Mouse (Mus musculus): ENCODE results near the gene Adgrg1. TPM values are rescaled to one million over a fixed set of nuclear protein-coding genes. Genes with fewer than 3 reads are reported as not detected.

The Adgrg1 gene
- total RNA-seq, 1 experiment from 2014 or later, result 35.5 TPM

DNA sequence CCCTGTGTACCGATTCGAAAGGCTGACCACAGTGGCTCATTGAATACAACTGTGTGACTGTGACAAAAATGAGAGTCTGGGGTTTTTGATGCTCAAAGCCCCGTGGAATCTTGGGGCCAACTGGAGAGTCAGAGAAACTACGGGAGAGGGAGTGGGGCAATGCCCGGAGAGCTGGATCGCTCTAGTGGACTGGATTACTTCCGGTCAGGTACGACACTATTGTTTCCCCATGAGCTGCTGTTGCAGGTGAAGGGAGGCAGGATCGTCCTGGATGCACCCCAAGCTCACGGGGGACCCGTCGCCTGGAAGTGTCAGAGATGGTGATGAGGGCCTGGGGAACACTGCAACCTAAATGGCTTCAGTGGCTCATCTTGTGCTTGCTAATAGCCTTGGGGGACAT lies 21.5 kb downstream of the Adgrg1 start:
- DNase-seq, result no peak

DNA sequence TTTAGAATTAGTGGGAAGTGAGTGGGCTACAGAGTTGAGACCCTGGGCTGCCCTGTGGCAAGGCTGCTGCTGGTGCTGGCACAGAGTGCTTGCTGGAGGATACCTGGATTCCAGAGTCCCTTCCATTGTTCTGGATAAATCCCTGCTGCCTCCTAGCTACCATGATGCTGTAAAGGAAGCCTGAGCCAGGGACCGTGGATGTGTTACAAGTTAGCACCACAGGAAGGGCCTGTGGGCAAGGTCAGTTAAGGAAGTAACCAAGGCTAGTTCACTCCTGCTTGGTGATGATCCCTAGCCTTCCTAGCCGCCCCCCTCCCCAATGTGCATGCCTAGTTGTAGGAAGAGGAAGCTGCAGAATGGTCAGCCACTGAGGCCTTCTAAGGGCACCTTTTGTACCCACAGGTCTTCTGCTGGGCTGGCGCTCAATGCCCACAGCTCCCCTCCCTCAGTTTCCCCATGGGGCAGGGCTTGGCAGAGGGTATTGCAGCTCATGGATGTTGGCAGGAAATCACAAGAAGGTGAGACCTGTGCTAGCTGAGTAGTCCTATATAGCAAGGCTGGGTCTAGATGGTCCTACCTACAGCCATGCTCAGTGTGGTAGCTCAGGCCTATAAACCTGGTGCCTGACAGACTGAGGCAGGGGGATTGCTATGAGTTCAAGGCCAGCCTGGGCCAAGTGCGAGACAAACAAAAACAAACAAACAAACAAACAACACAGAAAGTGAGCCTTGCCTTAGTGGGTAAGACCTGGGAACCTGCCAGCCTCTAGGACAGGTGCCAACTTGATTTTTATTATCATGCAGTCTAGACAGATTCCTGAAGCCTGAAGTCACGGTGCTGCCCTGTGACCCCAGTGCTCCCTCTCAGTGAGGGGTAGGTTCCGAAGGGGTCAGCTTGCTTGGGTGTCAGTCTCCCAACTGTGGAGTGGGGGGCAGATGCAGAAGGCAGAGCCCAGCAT lies 22.6 kb downstream of the Adgrg1 start:
- peak; percentile 47 for DNase-seq

DNA sequence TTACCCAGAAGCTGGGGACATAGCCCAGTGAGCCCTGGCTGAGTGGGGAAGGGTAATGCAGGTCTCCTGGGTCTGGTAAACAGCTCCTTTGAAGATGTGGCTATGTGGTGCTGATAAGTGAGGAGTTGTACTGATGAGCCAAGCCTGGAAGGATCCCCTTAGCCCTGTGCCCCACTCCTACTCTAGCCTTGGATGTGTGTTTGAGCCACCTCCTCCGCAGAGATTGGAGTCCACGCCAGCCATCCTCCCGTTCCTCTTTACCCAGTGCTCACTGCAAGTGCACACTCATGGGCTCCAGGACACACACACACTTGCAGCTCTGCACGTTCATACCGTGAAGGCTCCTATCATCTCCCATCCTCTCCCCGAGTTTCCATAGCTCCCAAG lies 23.3 kb downstream of the Adgrg1 start:
- DNase-seq, result no peak

DNA sequence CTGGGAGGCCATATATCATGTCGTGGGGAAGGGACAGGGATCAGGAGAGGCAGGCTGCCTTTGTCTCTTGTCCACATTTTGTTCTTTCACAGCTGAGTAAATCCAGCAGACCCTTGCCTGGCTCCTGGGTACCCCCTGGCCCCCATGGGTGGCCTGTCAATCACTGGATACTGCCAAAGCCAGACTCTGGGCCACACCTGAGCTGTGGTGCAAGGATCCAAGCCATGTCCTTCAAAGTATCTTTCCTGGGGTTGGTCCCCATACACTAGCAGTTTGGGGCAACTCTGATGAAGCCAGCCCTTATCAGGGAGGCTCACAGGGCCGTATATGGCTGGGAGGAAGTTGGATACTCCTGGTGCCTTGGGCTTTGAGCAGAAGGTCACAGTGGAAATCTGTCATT lies 23.9 kb downstream of the Adgrg1 start:
- DNase-seq, result no peak

DNA sequence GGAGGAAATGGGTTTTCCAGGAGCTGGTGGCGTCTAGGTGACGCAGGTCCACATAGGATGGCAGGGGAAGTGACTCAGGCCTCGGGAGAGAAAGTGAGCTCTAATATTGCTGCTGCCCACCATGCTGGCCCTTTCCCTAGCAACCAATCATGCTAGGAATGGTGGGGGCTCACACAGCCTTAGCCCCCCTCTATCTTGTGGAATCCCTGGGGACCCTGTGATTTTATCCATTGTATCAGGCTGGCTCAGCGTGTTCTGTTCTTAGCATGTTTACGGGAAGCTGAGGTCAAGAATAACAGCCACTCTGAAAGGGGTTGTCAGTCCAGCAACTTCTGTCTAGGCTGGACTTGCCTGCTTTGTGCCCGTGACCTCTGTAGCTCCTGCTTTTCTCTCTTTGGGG lies 24.5 kb downstream of the Adgrg1 start:
- peak; percentile 56 for DNase-seq

DNA sequence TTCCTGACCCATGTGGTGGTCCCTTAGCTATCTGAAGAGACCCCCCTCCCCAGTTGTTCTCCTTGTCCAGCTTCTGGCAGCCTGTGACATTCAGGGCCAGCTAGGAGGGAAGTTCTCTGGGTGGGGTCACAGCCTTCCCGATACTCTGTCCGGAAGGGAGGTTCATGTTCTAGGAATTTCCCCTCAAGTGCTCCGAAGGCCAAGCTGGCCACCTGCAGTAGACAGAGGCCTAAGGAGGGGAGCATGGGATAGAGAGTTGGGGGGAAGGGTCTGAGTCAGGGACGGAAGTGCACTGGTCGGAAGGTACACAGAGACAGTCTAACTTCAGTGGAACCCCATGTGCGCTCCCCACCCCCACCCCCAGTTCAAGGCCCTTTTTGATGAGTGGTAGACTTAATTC lies 25.4 kb downstream of the Adgrg1 start:
- peak; percentile 41 for DNase-seq

DNA sequence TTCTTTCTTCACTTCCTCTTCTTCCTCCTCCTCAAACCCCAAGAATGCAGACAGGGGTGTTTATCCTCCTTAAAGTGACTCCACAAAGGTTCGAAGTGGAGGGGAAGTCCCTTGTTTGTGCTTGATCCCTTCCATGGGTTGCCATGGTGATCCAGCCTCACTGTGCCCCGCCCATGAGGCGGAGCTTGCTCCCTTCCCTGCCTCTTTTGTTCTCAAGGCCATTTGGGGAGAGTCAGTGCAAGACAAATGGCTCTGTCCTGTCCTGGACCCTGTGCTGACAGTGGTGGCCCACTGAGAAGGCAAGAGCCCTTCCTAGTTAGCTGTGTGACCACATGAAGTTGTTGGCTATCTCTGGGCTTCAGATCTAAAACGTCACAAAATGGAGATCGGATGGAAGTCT lies 26.1 kb downstream of the Adgrg1 start:
- peak; percentile 81 for DNase-seq

DNA sequence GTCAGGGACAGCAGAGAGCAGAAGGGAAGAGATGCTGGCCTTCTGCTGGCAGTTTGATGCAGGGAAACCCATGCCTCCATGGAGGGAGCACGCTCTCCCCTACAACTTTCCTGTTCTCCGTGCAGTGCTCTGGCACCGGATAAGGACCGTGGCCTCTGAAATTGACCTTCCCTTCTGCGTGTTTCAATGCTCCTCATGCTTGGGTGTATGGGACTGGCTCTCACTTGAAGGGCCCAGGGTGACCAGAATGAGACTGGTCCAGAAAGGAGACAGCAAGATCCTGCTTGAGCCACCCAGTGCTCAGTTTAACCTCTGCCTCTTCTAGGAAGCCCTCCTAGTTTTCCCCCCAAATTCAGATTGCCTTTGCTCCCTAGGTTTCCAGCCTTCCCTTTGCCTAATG lies 26.6 kb downstream of the Adgrg1 start:
- no peak for DNase-seq

DNA sequence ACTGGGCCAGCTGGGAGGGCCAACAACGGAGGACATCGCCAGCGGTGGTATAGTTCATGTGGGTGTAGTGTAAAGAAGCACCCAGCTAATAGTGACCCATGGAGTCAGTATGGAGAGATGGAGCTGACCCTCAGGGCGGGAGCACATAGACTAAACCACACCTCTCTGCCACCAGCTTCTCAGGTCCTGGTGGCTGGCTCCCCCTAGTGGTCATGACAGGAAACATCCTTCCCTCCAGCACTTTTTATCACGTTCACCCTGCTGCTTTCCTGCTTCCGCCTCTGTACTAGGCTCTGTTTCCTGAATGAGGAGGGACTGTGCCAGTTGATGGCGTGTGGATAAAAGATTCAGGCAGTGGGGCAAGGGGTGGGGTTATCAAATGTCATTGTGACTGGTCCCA lies 27.1 kb downstream of the Adgrg1 start:
- peak; percentile 88 for DNase-seq

DNA sequence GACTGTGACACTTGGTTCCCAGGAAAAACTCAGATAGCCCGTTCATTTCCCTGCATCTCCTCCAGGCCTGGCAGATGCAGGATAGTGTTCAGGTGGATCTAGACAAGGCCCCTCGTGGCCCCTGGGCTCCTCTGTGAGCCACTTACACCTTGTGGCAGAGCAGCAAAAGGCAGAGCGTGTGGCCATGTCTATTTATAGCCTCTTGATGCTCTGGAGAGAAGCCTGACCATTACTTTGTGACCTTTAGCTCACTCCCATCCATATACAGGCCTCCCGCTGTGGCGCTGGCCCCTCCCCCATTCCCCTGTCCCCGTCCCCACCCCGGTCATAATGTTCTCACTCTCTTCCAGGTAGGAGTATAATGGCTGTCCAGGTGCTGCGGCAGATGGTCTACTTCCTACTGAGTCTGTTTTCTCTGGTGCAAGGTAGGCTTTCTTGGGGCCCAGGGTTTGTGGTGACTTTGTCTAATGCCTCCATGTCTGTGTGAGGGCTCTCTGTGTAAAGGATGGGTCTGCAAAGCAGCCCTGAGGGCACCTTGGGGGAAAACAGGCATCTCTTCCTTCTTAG lies 27.6 kb downstream of the Adgrg1 start:
- DNase-seq, result no peak

DNA sequence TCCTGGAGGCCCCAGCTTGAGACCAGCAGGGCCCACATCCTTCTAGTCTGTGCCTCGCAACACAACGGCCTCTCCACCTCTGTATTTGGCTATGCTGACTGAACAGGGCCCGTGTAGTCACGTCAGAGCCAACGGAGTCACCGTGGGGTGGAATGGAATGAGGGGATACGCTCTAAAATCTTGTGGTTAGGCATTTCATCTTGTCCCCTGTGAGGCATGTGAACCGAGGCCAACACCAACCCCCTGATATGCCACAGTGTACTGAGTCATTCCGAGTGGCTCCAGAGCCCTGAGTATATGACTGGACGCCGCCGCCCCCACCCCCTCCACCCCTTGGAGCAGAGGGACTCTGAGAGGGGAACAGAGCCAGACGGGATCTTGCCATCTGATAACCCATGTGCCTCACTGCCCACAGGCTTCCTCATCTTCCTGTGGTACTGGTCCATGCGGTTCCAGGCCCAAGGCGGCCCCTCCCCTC lies 37.9 kb downstream of the Adgrg1 start:
- no peak for DNase-seq

DNA sequence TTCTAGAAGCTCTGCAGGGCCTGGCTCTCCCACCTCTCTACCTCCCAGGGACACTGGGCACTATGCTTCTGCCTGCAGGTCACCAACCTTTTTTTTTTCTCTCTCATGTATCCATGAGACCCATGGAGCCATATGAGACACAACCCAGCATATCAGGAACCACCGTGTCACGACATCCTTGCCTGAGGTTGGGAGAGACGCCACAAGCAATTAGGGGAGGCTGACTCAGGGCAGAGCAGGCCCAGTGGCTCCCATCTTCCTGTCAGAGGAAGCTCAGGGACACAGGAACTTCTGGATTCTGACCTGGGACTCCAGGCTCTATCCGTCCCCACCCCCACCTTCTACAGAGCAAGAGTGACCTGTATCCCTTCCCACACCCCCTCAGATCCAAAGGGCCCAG lies 41.3 kb downstream of the Adgrg1 start:
- DNase-seq, result no peak

DNA sequence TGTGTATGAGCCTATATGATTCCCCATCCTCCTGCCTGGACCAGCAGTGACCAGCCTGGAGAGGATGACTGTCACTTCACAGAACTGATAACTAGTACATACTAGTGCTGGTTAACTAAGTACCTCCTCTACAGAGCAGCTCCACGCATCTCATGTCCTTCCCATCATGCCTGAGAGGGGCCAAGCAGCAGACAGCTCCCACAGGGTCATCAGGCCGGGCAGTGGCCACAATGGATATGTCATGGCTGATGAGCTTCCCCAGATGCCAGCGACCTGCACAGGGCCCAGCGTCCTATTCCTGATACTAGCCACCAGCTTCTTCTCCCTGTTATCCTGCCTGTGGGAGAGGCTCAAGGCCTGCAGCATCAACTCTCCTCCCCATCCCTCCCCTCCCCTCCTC lies 42.1 kb downstream of the Adgrg1 start:
- DNase-seq, result no peak

DNA sequence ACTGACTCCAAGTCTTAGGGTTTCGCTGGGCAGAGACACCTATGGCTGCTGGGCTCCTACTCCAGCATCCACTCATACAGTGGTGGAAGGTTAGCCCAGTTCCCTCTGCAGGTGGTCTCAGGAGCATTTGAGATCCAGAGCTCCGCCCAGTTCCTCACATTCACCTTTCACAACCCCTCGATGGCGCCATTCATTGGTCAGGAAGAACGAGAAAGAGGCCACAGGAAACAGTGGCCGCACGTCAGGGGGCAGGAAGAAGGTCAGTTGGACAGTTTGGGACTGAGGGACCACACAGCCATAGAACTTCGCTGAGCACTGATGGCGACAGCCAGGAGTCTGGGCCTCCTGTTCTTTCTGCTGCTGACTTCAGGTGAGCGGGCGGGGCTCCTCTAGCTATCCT lies 42.9 kb downstream of the Adgrg1 start, which contains the start of gene Adgrg3:
TSS of gene Adgrg3 (plus strand) at position 242 of the 400 bp plus-strand sequence.
- no peak for DNase-seq

DNA sequence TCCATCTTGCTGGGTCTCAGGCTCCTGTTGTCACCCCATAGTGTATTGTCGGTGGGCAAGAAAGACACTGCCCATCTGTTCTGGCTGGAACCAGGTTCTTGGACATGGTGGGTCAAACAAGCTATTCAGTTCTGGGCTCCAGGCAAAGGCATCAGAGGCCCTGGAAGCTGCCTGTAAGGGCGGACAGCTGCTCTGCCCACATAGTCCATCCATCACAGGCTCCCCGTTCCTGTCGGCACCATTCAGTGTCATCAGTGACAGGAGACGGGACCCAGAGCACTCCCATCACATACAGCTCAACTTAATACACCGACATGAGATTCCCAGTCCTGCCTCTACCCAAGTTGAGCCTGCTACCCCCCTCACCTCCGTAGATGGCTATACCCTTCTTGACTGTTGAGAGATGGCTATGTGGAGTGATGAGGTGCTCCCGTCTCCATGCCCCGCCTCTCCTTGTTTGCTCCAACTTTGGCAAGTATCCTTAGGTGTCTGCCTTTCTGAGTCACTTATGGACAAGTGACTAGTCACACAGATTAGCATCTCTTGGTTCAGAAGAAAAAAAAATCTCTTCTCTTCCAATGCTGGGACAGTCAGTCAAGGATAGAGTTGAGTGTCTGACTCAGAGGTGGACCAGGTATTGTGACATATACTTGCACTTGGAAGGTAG lies 43.6 kb downstream of the Adgrg1 start:
- no peak for DNase-seq

DNA sequence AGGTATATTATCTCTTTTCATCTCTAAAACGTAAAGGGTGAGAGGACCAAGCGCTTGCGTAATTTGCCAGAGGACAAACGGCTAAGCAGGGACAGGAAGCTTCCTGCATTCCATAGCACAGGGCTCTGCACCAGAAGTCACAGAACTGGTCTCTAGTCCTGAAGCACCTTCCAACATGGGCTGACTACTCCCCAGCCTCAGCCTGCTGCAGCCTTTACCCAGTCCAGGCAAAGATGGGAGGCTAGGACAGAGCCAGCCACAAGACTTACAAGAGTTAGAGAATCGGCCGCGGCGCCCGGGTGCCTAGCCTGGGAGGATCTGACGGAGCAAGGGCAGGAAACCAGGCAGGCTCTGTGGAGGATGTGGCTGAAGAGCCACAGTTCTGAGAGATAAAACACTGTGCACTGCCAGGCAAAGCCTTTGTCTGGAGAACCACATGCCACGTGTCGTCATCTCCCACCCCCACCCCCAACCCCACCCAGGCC lies 45.8 kb downstream of the Adgrg1 start:
- DNase-seq, result peak; percentile 41

DNA sequence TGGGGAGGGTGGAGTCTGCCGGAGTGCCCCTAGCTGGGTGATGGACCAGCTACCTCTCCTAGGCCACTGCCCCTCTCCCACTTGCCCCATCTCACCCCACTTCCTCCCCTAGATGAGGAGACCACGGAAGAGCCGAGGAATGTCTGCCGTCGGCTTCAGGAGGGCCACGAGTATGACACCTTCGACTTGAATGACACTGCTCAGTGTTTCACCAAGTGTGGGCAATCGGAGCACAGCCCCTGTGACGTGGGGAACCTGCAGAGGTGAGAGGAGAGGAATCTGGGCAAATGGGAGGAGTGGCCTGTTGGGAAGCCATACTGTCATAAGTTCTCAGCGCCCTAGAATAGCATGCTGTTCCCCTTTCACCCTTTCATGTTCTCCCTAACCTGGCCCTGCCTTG lies 46.3 kb downstream of the Adgrg1 start:
- DNase-seq, result no peak

DNA sequence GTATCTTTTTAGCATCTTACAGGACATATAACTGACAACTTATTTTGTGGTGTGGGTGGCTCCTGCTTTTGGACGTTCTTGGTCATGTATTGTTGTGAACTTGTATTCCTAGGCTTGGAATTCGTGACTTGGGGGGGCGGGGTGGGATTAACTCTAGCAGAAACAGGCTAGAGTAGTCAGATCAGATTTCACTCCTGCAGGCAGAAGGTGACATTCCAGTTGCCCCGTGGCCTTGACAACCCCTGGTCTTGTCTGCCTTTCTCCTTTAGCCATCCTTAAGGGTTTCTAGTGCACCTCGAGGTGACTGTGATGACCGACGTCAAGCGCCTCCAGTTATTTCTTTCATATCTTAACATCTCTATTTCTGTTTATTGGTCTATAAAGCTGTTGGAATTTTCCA lies 48.6 kb downstream of the Adgrg1 start:
- DNase-seq, result no peak

DNA sequence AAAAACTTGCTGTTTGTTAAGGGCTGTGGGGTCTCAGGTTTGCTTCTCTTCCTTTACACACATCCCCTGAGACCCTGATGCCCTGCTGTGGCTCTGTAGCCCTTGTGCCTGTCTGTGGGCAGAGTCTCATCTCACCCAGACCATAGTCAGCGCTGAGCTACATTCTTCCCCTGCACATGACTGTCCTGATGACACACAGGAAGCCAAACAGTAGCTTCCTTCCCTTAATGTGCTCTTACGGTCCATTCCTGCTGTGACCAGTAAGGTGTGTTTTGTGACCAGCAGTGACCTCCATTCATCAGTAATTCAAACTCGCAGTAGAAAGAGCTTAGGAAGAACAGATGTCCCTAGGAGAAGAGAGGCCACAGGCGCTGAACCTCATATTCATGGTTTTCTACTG lies 49.8 kb downstream of the Adgrg1 start:
- DNase-seq, result no peak

DNA sequence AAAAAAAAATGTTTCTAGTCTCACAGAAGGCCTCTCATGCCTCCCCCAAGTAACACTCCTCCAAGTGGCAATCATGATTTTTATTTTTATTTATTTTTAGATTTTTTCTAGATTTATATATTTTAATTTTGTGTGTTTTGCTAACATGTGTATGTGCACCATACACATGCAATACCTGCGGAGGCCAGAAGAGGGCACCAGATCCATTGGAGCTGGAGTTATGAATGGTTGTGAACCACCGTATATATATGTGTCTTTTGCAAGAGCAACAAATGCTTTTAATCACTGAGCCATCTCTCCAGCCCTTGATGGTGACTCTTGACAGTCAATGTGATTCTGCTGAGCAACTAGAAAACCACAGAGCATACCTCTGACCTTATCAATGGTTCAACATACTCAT lies 50.9 kb downstream of the Adgrg1 start:
- DNase-seq, result peak; percentile 43

DNA sequence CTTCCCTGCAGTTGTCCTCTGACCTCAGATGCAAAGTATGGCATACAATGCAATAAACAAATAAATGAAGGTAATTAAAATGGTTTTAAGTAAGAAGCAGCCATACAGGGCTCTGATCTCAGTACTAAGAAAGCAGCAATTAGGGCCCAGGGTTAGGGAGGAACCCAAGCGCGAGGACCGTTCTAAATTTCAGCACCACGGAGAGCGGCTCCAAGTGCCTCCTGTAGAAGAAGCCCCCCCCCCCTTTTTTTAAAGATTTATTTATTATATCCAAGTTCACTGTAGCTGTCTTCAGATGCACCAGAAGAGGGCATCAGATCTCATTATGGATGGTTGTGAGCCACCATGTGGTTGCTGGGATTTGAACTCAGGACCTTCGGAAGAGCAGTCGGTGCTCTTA lies 53.8 kb downstream of the Adgrg1 start:
- DNase-seq, result peak; percentile 49

DNA sequence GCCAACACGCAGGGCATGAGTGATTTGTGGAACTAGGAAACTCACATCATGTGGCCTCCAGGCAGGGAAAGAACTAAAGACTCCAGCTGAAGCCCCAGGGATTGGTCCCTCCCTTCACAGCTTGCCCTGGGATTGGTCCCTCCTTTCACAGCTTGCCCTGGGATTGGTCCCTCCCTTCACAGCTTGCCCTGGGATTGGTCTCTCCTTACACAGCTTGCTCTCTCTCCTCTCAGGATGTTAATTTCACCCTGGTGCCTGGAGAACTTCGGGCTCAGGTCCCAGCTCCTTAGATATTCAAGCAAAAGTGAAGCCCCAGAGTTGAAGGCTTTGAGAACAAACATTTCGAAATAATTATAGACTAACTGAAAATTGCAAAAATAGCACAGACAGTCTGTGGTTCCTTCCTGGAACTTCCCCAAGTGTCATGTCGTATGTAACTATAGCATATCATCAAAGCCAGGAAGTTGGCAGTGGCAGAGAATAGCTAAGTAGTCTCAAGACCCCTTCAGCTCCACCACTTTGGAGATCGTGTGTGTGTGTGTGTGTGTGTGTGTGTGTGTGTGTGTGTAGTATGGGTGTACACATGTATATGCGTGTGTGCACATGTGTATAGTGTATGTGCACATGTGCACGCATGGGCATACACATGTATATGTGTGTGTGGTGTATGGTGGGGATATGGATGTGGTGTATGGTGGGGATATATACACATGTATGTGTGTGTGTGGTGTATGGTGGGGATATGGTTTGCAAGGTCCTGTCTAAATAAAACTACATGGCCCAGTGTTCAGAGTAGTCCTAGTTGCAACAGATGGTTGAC lies 62.8 kb downstream of the Adgrg1 start:
- peak; percentile 63 for DNase-seq
